Mouse (Mus musculus) erythroblast, embryonic 14.5 days (primary cell): ENCODE results near the gene Knstrn. TPM values are rescaled to one million over a fixed set of nuclear protein-coding genes. Genes with fewer than 3 reads are reported as not detected.
A peak's percentile ranks its signal among the peaks of the same experiment; 100 is the strongest.

Experiments
- H3K27me3 ChIP-seq: 2 replicates; pipeline ENCODE4 v1.6.1; 2012; ENCODE audit warnings: inconsistent platforms; ENCODE audit not compliant: control insufficient read depth
- H3K36me3 ChIP-seq: 2 replicates; pipeline ENCODE4 v1.6.1; 2012; ENCODE audit warnings: mild to moderate bottlenecking, inconsistent platforms; ENCODE audit not compliant: control insufficient read depth
- H3K4me1 ChIP-seq: 2 replicates; pipeline ENCODE4 v1.6.1; 2012; ENCODE audit warnings: inconsistent platforms; ENCODE audit not compliant: control insufficient read depth
- H3K4me3 ChIP-seq: replicated peaks from 2 replicates; pipeline ENCODE3; 2012; ENCODE audit warnings: moderate library complexity, mild to moderate bottlenecking, inconsistent platforms
- H3K9me3 ChIP-seq: 2 replicates; pipeline ENCODE4 v1.6.1; 2012; ENCODE audit warnings: low read length, inconsistent platforms, mixed read lengths; ENCODE audit not compliant: control insufficient read depth
- GATA1 ChIP-seq: IDR thresholded peaks from 2 replicates; pipeline ENCODE4 v1.6.1; 2012; ENCODE audit warnings: low read length, inconsistent platforms, mixed read lengths
- TAL1 ChIP-seq: IDR thresholded peaks from 3 replicates; pipeline ENCODE4 v1.6.1; 2012; ENCODE audit warnings: low read length, inconsistent platforms, mixed read lengths
- polyA plus RNA-seq: library from polyadenylated mRNA; stranded (reverse); fragments of >175 nt; gene quantifications from 2 replicates; pipeline ENCODE4 v1.2.3, GENCODE M21; 2012

Gene Knstrn
- 26.7 and 32.4 TPM in 2 replicates for polyA plus RNA-seq

DNA sequence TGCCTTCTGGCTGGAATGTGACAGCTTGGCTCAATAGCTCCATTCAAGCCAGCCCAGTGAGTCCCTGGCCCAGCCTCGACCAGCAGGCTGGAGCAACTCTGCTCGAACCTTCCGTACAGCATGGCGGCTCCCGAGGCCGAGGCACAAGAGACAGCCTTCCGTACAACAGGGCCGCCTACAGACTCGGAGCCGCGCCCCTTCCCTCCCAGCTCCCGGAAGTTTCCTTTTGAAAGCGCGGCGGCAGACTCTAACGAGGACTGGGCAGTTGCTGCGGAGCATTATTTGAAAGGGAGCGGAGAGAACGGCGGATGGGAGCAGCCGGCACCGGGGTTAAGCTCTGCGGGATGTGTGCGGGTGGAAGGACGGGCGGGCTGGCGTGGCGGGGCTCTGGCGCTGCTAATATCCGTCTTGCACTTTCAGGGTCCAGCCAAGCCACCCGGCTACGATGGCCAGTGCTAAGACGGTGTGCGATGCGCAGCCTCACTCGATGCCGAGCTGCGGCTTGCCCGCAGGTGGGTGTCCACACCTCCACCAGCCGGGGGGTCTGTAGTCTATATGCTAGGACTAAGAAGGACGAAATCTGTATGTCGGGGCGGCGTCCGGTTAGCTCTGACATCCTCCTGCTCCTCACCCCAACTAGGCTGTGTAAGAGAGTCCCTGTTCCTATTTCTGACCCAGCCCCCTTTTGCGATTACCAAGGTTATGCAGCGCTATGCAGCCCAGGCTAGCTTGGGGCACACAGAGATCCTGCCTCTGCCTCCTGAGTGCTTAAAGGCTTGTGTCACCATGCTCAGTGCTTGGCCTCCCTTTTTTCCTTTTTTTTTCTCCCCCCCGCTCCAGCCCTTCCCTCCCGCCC lies at the start of gene Knstrn:
Knstrn (plus strand) TSS at position 23 of the 856 bp plus-strand sequence.
- Histone ChIP-seq H3K4me1 (peaks cover 24% of the 10 kb centered on the region), H3K27me3 (peaks cover 3% of the 10 kb centered on the region; the same call in 1 of the 2 replicates), H3K9me3 (peaks cover 6% of the 10 kb centered on the region; the same call in 1 of the 2 replicates), H3K36me3 (peaks cover 41% of the 10 kb centered on the region), H3K4me3 (peak within 1 kb of the TSS; percentile 74)
- TF ChIP-seq TAL1 (no peak), GATA1 (no peak)

DNA sequence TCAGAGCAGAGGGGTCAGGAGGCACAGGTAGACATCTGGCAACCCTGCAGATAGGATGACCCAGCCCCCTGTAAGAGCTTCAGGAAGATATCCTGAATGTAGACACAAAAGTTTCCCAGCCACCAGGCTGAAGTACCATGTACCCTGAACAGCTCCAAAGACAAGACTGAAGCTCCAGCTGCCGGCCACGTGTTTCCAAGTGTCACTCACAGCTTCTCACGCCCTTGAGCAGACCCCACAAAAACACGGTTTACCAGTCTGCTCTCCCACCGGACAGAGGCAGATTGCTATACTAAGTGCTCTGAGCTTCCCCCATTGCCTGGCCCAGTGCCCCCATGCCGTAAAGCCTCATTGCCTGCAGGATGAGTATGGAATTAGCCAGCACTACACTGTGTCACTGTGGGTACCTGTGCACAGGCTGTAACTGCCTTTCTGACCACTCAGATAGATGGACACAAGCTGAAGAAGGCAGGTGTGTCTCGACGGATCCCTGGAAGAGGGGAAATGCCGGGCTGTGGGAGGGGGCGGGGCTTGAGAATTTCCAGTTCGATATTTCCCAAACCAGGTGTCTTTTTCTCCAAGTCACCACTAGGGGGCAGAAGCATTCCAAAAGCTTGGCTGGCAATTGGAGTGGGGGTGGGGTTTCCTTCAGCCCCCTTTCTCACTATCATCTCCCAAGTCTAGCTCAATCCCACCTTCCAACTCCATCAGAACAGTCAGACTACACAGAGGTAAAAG lies 49.5 kb upstream of the Knstrn start:
- H3K4me1 ChIP-seq: peaks cover 44% of the 10 kb centered on the region
- H3K27me3 ChIP-seq: peaks cover 6% of the 10 kb centered on the region; the same call in 1 of the 2 replicates
- no peaks in the 10 kb centered on the region for H3K9me3 ChIP-seq
- H3K36me3 ChIP-seq: no peaks in the 10 kb centered on the region
- no peak overlapping the region for H3K4me3 ChIP-seq
- TF ChIP-seq TAL1 (no peak), GATA1 (no peak)

DNA sequence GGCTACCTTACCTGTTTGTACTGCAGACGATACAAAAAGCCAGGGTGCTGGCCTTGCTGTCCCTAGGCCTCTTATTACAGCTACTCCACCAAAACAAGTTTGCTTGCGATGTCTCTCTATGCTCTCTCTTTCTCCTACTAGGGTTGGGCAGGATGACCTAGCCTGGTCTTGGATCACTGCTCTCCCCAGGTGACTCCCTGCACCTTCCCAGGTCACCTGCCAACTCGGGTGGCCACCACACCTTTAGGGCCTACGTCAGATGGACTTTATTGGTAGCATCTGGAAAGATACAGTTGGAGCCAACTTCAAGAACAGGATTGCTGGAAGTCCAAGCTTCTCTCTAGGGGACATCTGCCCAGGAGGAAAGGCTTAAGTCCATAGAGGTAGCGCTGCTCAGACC lies 48.9 kb upstream of the Knstrn start:
- H3K36me3 ChIP-seq: no peaks in the 10 kb centered on the region
- no peak overlapping the region for H3K4me3 ChIP-seq
- no peaks in the 10 kb centered on the region for H3K9me3 ChIP-seq
- H3K4me1 ChIP-seq: peaks cover 38% of the 10 kb centered on the region
- no peak for TF ChIP-seq GATA1
- no peak for TF ChIP-seq TAL1
- H3K27me3 ChIP-seq: peaks cover 6% of the 10 kb centered on the region; the same call in 1 of the 2 replicates

DNA sequence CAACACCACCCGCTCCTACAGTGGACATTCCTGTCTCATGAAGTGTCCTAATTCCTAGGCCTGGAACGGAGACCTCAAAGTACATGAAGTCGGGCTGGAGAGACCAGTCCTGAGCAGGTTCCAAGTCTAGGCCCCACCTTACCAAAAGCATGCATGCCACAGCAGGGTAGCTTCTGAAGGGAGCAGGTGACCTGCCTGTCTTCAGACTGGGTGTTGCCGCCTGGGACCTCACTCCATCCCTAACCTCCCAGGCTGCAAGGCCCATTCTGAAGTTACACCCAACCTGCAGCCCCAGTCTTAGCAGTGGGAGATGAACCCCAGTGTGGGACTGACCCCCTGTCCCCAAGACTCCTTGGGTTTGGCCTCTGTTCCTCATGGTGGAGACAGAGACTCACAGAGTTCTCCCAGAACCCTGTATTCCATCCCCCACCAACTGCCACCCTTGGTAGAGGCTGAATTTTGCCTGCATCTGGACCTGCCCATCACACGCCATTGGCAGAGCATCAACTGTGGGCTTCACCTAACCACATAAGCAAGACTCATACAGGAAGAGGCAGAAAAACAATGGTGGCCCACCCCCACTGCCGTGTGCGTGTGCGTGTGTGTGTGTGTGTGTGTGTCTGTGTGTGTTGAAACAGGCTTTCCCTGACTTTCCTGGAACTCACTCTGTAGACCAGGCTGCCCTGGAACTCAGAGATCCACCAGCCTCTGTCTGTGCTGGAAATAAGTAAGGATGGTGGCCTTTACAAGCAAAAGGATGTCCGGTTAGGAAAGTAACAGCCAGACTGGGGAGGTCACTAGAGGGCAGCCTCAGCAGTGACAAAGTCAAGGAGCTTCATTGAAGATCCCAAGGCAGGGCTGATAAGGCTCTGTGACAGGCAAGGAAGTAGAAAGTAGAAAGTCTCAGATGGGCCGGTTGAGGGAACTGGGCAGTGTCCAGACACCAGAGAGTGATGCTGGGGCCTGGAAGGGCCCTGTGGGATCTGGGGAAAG lies 47.5 kb upstream of the Knstrn start:
- Histone ChIP-seq H3K9me3 (no peaks in the 10 kb centered on the region), H3K4me1 (peaks cover 33% of the 10 kb centered on the region), H3K4me3 (no peak overlapping the region), H3K36me3 (no peaks in the 10 kb centered on the region), H3K27me3 (peaks cover 6% of the 10 kb centered on the region; the same call in 1 of the 2 replicates)
- TF ChIP-seq GATA1: no peak
- no peak for TF ChIP-seq TAL1

DNA sequence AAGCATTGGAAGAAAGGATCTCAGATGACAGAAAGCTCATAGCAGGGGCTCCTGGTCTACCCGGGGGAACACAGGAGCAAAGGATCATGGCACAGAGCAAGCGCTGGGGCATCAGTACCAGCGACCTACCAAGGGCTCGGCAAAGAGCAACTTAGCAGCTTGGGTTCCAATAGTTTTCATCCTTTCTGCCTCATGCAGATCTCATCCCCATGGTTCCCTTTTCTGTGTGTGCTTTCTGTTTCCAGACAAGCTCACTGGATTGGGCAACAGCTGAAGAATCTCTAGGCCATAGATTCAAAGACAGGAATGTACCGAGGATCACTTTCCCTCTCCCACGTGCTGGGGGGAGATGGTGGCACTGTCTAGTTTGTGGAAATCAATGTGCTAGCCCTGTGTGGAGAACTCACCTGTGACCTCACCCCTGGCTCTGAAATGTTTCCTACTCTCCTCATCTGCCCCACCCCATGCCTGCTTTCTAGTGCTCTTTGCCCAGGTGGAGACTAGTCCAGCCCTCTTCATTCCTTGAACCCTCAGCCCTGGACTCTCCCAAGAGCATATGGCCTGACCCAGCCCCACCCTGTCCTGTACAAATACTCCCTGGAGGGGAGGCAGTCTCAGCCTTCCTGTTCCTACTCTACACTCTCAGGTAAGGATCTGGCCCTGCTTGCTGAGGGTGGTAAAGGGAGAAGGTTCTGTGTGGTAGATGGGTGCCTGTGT lies 41.5 kb upstream of the Knstrn start, which contains the start of gene Phgr1:
Phgr1 (plus strand) TSS at position 612 of the 717 bp plus-strand sequence.
- H3K9me3 ChIP-seq: no peaks in the 10 kb centered on the region
- TF ChIP-seq GATA1: no peak
- TF ChIP-seq TAL1: no peak
- H3K4me3 ChIP-seq: no peak within 1 kb of the TSS
- H3K36me3 ChIP-seq: no peaks in the 10 kb centered on the region
- no peaks in the 10 kb centered on the region for H3K4me1 ChIP-seq
- H3K27me3 ChIP-seq: peaks cover 8% of the 10 kb centered on the region; the same call in 1 of the 2 replicates

DNA sequence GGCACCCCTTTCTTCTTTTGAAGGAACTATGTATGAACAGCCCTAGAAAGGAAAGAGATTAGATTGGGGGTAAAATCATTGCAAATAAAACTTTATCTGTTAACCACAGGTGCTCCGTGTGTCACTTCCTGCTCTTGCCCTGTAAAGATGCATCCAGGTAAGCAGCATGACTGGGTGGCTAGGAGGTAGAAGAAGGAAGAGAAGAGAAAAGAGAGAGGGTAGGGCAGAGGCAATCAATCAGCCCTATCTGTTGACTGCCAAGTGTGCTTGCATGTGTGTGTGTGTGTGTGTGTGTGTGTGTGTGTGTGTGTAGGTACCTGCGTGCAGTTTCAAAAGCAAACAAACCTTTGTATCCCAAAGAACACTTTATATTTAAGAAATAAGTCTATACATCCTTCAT lies 39.3 kb upstream of the Knstrn start:
- H3K4me3 ChIP-seq: no peak overlapping the region
- TF ChIP-seq GATA1: no peak
- no peak for TF ChIP-seq TAL1
- peaks cover 12% of the 10 kb centered on the region for H3K4me1 ChIP-seq
- H3K27me3 ChIP-seq: peaks cover 16% of the 10 kb centered on the region
- H3K9me3 ChIP-seq: no peaks in the 10 kb centered on the region
- H3K36me3 ChIP-seq: no peaks in the 10 kb centered on the region

DNA sequence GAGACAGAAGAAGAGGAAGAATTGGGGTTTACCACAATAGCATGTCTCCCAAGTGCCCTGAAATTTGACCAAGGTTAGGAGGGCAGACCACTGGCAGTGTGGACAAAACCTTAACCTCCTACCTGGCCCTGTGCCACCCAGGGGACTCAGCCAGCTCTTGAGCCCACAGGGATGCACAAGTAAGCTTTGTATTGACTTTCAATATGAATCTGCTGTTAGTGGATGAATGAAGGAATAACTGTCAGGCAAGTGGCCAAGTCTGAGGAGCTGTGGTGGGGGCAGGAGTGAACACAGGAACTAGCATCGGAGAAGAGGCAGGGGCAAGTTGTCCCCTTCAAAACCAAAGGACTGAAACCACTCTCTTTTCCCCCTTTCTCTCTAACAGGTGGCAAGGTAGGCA lies 38.4 kb upstream of the Knstrn start:
- H3K9me3 ChIP-seq: no peaks in the 10 kb centered on the region
- H3K27me3 ChIP-seq: peaks cover 24% of the 10 kb centered on the region
- no peaks in the 10 kb centered on the region for H3K36me3 ChIP-seq
- peaks cover 19% of the 10 kb centered on the region for H3K4me1 ChIP-seq
- TF ChIP-seq GATA1 (no peak), TAL1 (no peak)
- no peak overlapping the region for H3K4me3 ChIP-seq

DNA sequence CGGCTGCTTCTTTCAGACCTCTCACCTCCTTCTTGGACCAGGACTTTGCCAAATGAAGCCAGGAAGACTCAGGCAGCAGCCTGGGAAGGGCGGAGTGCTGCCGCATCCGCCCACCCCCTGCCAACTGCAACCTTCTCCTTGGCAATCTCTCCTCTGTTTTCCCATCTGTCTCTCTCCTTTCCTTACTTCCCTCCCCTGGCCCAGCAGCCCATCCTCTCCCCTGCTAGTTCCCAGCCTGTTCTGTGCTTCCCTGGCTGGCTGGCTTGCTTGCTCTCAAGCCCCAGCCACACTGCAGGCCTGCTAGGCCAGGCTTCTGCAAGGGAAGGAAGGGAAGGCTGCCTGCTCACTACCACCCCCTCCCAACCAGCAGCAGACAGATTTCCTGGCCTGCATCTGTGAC lies 38.0 kb upstream of the Knstrn start:
- peaks cover 27% of the 10 kb centered on the region for H3K27me3 ChIP-seq
- TF ChIP-seq TAL1 (no peak), GATA1 (no peak)

More for the DNA sequence above, 38.0 kb upstream of the Knstrn start:
- peaks cover 19% of the 10 kb centered on the region for H3K4me1 ChIP-seq
- H3K36me3 ChIP-seq: no peaks in the 10 kb centered on the region
- no peaks in the 10 kb centered on the region for H3K9me3 ChIP-seq
- no peak overlapping the region for H3K4me3 ChIP-seq
